Mouse (Mus musculus) heart, embryonic 15.5 days (tissue): ENCODE measurements around the gene Tom1l1. TPM values are rescaled to one million over a fixed set of nuclear protein-coding genes. Genes with fewer than 3 reads are reported as not detected.

ENCODE experiments used
- ATAC-seq: fragments of 200-750 bp; cut with Nextera tagmentation; replicated peaks from 2 replicates; pipeline ENCODE4 v1.8.0; 2017; ENCODE audit warnings: low read depth, moderate TSS enrichment; ENCODE audit not compliant: insufficient number of reproducible peaks, insufficient read depth, low FRiP score
- H3K27ac ChIP-seq: fragments of 300-500 bp; sonication (generic); 2 replicates; pipeline ENCODE4 v1.5.1; 2015; ENCODE audit warnings: mild to moderate bottlenecking, inconsistent platforms
- H3K27me3 ChIP-seq: fragments of 300-500 bp; sonication (generic); 2 replicates; pipeline ENCODE4 v1.6.1; 2015; ENCODE audit warnings: inconsistent platforms
- H3K36me3 ChIP-seq: fragments of 300-500 bp; sonication (generic); 2 replicates; pipeline ENCODE4 v1.6.1; 2015; ENCODE audit warnings: mild to moderate bottlenecking, inconsistent platforms
- H3K4me1 ChIP-seq: fragments of 300-500 bp; sonication (generic); replicated peaks from 2 replicates; pipeline ENCODE4 v1.6.1; 2015; ENCODE audit warnings: inconsistent platforms
- H3K4me2 ChIP-seq: fragments of 300-500 bp; sonication (generic); 2 replicates; pipeline ENCODE4 v1.6.1; 2015; ENCODE audit warnings: inconsistent platforms, mild to moderate bottlenecking, moderate library complexity
- H3K4me3 ChIP-seq: fragments of 300-500 bp; sonication (generic); 2 replicates; pipeline ENCODE4 v1.5.1; 2015; ENCODE audit warnings: mild to moderate bottlenecking, inconsistent platforms
- H3K9ac ChIP-seq: fragments of 300-500 bp; sonication (generic); 2 replicates; pipeline ENCODE4 v1.6.1; 2015; ENCODE audit warnings: mild to moderate bottlenecking, inconsistent platforms
- H3K9me3 ChIP-seq: fragments of 300-500 bp; sonication (generic); replicated peaks from 2 replicates; pipeline ENCODE4 v1.6.1; 2016; ENCODE audit warnings: inconsistent platforms
- WGBS: fragments of 180-500 bp; shearing (Covaris S2); methylation state at CpG from one replicate; pipeline ENCODE4 v1.1.7; 2015; ENCODE audit warnings: mixed read lengths; 5-methylcytosine and 5-hydroxymethylcytosine counted together
- polyA plus RNA-seq: library from polyadenylated mRNA; unstranded; fragments of >200 nt; fragmentation: Nextera tagmentation; extraction: Ambion mirVana; gene quantifications from 2 replicates; pipeline ENCODE4 v1.2.1, GENCODE M21; 2015

Gene Tom1l1
- polyA plus RNA-seq, 1 experiment from 2014 or later = 28.9 TPM

- no peak for ATAC-seq
- H3K4me2 ChIP-seq = no peak overlapping the region
- WGBS = 63% methylated on average over 4 of the region's 4 CpGs
- peaks cover 5% of the 10 kb centered on the region for H3K4me1 ChIP-seq
- H3K4me3 ChIP-seq = no peak overlapping the region
- no peaks in the 10 kb centered on the region for H3K9me3 ChIP-seq
- H3K27me3 ChIP-seq = no peaks in the 10 kb centered on the region
- H3K36me3 ChIP-seq = no peaks in the 10 kb centered on the region
- no peak overlapping the region for H3K27ac ChIP-seq
- no peak overlapping the region for H3K9ac ChIP-seq
Observed at GRCm38 (mm10) chr11:90694206-90694605, 6.0 kb upstream of the Tom1l1 start.

GRCm38 (mm10) chr11:90690361-90690760 is 2.2 kb upstream of the Tom1l1 start:
- Histone ChIP-seq H3K27ac (no peak overlapping the region), H3K36me3 (no peaks in the 10 kb centered on the region), H3K4me1 (peaks cover 15% of the 10 kb centered on the region), H3K27me3 (no peaks in the 10 kb centered on the region), H3K9me3 (no peaks in the 10 kb centered on the region), H3K4me3 (no peak overlapping the region), H3K4me2 (no peak overlapping the region), H3K9ac (no peak overlapping the region)
- 64% methylated on average over 6 of the region's 6 CpGs for WGBS
- no peak for ATAC-seq

DNA sequence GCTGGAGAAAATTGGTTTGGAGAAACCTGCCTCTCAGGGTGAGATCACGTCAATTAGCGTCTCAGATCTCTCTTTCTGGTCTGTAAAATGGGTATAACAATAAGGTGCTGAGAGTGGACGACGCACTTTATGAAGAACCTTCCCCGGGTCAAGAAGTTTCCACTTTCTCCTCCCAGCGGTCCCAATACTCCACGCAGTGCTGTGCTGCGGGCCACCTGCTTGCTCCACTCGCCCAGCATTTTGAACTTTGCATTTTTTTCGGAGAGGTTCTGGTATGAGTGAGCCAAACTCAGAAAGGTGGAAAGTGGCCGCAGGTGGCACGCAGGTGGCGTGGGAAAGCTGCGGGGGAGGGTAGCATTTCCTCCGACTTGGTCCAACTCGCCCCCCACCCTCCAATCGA is 1.1 kb downstream of the Tom1l1 start:
- Histone ChIP-seq H3K4me3 (peak overlapping the region; percentile 80), H3K9me3 (no peaks in the 10 kb centered on the region), H3K4me2 (peak overlapping the region; percentile 95), H3K36me3 (peaks cover 4% of the 10 kb centered on the region; the same call in 1 of the 2 replicates), H3K27ac (0 out of 2 replicates have a peak overlapping the region, but pooled peaks have one; percentile 29), H3K9ac (peak overlapping the region; percentile 72), H3K4me1 (peaks cover 19% of the 10 kb centered on the region), H3K27me3 (no peaks in the 10 kb centered on the region)
- peak; percentile 48 for ATAC-seq
- WGBS = under 1% methylated on average over 17 of the region's 17 CpGs

DNA sequence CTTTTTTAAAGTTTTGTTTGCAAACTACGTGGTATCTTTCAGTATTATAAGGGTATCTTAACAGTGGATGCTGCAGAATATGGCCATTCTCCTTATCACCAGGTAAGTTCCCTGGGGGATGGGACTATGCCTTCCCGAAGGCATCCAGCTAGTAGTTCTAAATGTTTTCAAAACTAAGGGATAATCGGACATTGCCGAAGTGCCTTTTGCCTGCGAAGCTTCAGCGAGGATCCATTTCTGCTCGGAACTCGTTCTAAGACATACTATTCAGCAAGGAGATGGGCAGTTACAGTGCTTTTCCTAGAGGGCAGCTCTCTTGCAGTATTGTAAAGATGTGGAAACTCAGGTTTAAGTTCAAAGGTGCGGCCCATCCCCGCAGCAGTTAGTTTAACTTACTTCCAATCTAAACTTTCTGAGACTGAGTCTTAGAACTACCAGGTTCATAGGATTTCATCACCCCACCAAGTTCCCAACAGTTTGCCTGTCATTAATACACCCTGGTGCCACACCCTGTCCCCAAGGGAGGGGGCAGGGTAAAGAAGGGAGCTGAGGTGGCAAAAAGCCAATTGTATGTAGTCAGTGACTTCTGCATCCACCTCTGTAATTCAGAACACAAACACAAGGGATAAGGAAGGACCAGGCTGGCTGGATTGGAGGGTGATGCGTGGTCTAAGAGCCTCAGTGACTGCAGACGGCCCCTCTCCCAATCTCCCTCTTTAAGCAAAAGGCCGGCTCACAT is 1.7 kb downstream of the Tom1l1 start:
- H3K27me3 ChIP-seq = no peaks in the 10 kb centered on the region
- WGBS = 69% methylated on average over 13 of the region's 13 CpGs
- no peak overlapping the region for H3K27ac ChIP-seq
- no peak; the same call in 1 of the 2 replicates for ATAC-seq
- peak overlapping the region; percentile 80 for H3K4me3 ChIP-seq
- peak overlapping the region; percentile 95 for H3K4me2 ChIP-seq
- peaks cover 19% of the 10 kb centered on the region for H3K4me1 ChIP-seq
- H3K9me3 ChIP-seq = no peaks in the 10 kb centered on the region
- H3K36me3 ChIP-seq = peaks cover 4% of the 10 kb centered on the region; the same call in 1 of the 2 replicates
- peak overlapping the region; percentile 72 for H3K9ac ChIP-seq

GRCm38 (mm10) chr11:90685196-90685595 is 3.0 kb downstream of the Tom1l1 start:
- 74% methylated on average over 6 of the region's 6 CpGs for WGBS
- peaks cover 11% of the 10 kb centered on the region; the same call in 1 of the 2 replicates for H3K36me3 ChIP-seq
- no peak overlapping the region for H3K9ac ChIP-seq

DNA sequence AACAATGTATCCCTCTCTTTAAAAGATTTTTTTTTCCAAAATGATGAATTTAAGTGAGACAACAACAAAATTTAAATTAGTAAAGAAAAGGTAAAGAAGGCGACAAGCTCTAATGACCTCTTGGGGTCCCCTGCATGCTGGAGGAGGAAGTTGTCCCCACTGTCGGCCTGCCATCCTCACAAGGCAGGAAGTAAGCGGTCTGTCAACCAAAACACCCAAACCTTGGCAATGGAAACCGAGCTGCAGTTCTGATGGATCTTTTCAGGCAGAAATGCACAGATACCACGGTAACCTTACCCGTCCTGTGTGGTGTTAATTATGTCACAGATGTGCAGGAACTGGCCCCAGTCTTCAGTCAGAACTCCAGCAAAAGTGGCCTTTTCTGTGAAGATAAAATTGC is 3.4 kb downstream of the Tom1l1 start:
- Histone ChIP-seq H3K36me3 (peaks cover 11% of the 10 kb centered on the region; the same call in 1 of the 2 replicates), H3K4me2 (no peak overlapping the region), H3K27me3 (no peaks in the 10 kb centered on the region), H3K9me3 (no peaks in the 10 kb centered on the region), H3K4me3 (no peak overlapping the region), H3K9ac (no peak overlapping the region), H3K27ac (no peak overlapping the region), H3K4me1 (peaks cover 19% of the 10 kb centered on the region)
- no peak for ATAC-seq
- 67% methylated on average over 6 of the region's 6 CpGs for WGBS

More at GRCm38 (mm10) chr11:90685196-90685595, 3.0 kb downstream of the Tom1l1 start:
- H3K4me2 ChIP-seq = no peak overlapping the region
- no peak overlapping the region for H3K27ac ChIP-seq
- H3K4me1 ChIP-seq = peaks cover 19% of the 10 kb centered on the region
- H3K27me3 ChIP-seq = no peaks in the 10 kb centered on the region
- no peak overlapping the region for H3K4me3 ChIP-seq
- ATAC-seq = no peak
- no peaks in the 10 kb centered on the region for H3K9me3 ChIP-seq

DNA sequence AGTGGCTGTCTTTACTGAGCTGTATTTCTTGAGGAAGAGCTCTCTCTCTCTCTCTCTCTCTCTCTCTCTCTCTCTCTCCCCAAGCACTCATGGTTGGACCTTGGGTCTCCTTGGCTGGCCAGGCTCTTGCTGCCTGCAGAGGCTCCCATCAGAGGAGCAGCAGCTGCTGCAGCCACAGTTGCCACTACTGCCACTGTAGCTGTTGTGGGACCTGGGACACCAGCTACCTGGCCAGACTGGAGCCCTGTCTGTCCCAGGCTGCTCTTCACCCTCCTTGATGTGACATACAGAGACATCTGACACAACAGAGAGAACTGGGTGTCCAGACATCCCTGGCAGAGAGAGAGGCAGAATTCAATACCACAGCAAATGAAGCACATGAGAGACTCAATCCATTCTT is 7.0 kb downstream of the Tom1l1 start:
- Histone ChIP-seq H3K4me3 (no peak overlapping the region), H3K9ac (no peak overlapping the region), H3K36me3 (peaks cover 11% of the 10 kb centered on the region; the same call in 1 of the 2 replicates), H3K27me3 (no peaks in the 10 kb centered on the region), H3K9me3 (no peaks in the 10 kb centered on the region), H3K4me1 (peaks cover 15% of the 10 kb centered on the region), H3K27ac (no peak overlapping the region), H3K4me2 (no peak overlapping the region)
- ATAC-seq = no peak

DNA sequence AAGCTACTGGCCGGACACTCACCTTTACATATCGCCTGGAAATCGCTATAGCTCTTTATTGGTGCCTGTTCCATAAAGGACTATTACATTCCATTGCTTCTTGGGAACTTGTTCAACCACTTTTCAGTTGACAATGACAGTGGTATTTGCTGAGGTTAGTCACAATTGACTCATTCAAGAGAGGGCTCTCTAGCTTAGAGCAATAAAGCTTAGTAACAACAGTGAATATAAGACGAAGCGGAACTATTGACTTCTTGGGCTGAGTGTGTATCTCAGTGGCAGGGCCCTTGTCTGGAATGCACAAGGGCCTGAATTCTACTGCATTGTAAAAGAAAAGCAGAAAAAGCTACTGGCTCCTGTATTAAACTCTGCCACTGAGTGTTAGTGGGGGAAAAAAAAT is 9.6 kb downstream of the Tom1l1 start:
- Histone ChIP-seq H3K4me3 (no peak overlapping the region), H3K36me3 (peaks cover 11% of the 10 kb centered on the region; the same call in 1 of the 2 replicates), H3K27ac (peak overlapping the region; percentile 73), H3K9me3 (no peaks in the 10 kb centered on the region), H3K4me2 (peak overlapping the region; percentile 10; the same call in 1 of the 2 replicates), H3K4me1 (peaks cover 11% of the 10 kb centered on the region), H3K9ac (no peak overlapping the region), H3K27me3 (no peaks in the 10 kb centered on the region)
- 80% methylated on average over 5 of the region's 5 CpGs for WGBS
- ATAC-seq = no peak

DNA sequence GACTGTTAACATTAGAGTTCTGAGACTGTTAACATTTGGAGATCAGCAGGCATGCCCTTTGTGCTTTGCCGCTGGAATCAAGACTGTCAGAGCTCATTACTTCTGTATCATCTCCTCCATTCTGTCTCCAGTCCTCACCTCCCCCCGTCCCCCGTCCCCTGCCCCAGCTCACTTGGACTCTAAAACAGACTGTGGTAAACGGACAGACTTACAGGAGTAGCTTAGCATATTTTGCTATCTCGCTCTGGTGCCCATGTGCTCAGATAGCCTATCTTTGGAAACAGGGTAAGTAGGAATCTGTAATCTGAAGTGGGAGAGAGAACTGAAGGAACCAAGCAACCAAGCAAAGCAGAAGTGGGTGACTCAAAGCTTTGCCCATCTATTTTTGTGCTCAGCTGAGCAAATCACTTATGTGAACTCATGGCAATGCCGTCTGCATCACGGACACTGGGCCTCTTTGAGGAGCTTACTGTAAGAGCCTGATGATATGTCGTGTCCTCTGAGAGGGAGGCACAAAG is 10.3 kb downstream of the Tom1l1 start:
- peaks cover 11% of the 10 kb centered on the region for H3K4me1 ChIP-seq
- H3K4me3 ChIP-seq = no peak overlapping the region
- no peaks in the 10 kb centered on the region for H3K27me3 ChIP-seq
- H3K9ac ChIP-seq = no peak overlapping the region
- WGBS = 42% methylated on average over 8 of the region's 8 CpGs
- H3K9me3 ChIP-seq = no peaks in the 10 kb centered on the region
- H3K36me3 ChIP-seq = peaks cover 7% of the 10 kb centered on the region; the same call in 1 of the 2 replicates
- peak; percentile 70 for ATAC-seq
- peak overlapping the region; percentile 10; the same call in 1 of the 2 replicates for H3K4me2 ChIP-seq
- H3K27ac ChIP-seq = peak overlapping the region; percentile 73

GRCm38 (mm10) chr11:90677027-90677426 is 11.1 kb downstream of the Tom1l1 start:
- 91% methylated on average over 7 of the region's 7 CpGs for WGBS
- no peaks in the 10 kb centered on the region for H3K9me3 ChIP-seq
- H3K4me3 ChIP-seq = no peak overlapping the region
- peaks cover 11% of the 10 kb centered on the region for H3K4me1 ChIP-seq
- no peak for ATAC-seq
- H3K4me2 ChIP-seq = no peak overlapping the region
- H3K27me3 ChIP-seq = no peaks in the 10 kb centered on the region
- no peak overlapping the region for H3K9ac ChIP-seq
- no peak overlapping the region for H3K27ac ChIP-seq
- peaks cover 9% of the 10 kb centered on the region; the same call in 1 of the 2 replicates for H3K36me3 ChIP-seq

DNA sequence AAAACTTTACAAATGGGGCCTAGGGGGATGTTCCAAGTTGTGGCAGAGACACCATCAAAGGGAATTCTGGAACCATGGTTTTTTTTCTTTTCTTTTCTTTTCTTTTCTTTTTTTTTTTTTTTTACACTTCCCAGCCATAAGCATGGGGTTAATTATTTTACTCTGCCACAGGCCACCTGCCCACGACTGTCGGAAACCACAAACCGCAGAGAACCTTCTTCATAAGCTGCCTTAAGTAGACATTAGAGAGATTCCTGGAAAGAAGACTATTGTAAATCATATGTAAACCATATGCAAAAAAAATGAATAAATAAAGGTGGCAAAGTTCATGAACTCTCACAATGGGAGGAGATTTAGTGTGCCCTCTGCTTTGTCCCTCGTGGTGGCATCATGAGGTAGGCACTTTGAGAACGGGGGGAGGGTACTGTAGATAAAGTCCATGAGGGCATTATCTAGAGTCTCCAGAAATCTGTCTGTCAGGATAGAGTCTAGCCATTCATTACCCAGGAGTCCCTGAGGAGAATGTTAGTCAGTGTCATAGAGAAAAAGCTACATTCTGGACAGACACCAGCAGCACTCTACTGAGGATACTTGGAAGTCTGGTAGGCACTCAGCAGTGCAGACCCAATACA is 12.6 kb downstream of the Tom1l1 start:
- no peak overlapping the region for H3K9ac ChIP-seq
- no peak overlapping the region for H3K27ac ChIP-seq
- no peaks in the 10 kb centered on the region for H3K9me3 ChIP-seq
- H3K36me3 ChIP-seq = peaks cover 2% of the 10 kb centered on the region; the same call in 1 of the 2 replicates
- WGBS = 75% methylated on average over 5 of the region's 5 CpGs
- no peak overlapping the region for H3K4me3 ChIP-seq
- H3K27me3 ChIP-seq = no peaks in the 10 kb centered on the region
- ATAC-seq = no peak
- H3K4me1 ChIP-seq = peaks cover 11% of the 10 kb centered on the region
- H3K4me2 ChIP-seq = no peak overlapping the region
